Mouse (Mus musculus) cerebellum, adult 18-20 months (tissue): ENCODE results near the gene Cntrob.
A peak's percentile ranks its signal among the peaks of the same experiment; 100 is the strongest.
"Not testable (repeated sequence)": the region's sequence is repeated elsewhere in the genome, so short reads cannot be mapped to it uniquely, and the experiment has no call there.

ENCODE experiments used
- DNase-seq, 2 experiments: peaks; one replicate each; pipeline ENCODE4 v3.0.0; 2021

Cntrob gene

GRCm38 (mm10) chr11:69340161-69341131 is 16.9 kb upstream of the Cntrob start, which contains the start of gene Rnf227:
Gene Rnf227 (plus strand): TSS chr11:69340461.
- peak; percentile 66 to 89 for DNase-seq

DNA sequence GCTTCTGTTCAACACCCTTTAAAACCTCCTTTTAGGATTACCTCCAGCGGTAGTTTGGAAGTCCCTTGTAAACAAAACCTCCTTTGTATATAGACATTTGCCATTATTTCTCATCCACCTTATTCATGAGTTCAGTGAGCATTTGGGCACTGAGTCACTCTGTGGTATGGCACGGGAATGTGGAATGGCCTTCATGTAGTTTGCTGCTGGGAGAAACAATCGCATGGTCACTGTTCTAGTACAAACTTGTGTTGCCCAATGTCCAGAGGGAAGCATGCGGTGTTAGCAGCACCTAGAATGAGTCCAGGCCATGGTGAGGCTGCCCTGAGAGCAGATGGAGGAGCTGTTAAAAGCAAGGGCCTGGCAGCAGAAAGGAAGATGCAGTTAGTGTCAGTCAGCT is 11.2 kb upstream of the Cntrob start:
- no peak for DNase-seq

- no peak for DNase-seq
Observed at GRCm38 (mm10) chr11:69333922-69334321, 10.3 kb upstream of the Cntrob start.

- no peak for DNase-seq
Observed at GRCm38 (mm10) chr11:69332713-69333253, 9.2 kb upstream of the Cntrob start.

DNA sequence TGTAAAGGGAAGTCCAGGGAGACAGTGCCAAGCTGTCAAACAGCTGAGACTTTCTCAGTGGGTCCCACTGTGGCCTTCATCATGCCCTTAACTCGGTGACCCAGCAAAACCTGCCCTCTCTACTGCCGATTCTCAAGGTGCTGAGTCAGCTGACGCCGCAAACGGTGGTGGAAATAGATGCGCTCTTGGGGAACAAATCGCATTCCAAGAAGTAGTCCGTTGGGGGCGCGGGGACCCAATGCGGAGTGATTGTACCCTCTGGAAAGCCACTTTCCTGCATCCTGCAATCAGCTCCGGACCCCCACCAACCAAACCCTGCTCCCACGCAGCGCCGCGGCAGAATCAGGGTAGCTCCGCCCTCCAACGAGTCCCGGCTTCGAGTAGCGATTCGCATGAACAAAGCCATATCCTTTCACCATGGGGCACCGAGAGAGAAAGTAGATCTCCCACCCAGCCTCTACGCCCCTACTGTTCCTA is 8.4 kb upstream of the Cntrob start:
- DNase-seq = peak; percentile 80

- DNase-seq = no peak
Observed at GRCm38 (mm10) chr11:69331152-69331551, 7.6 kb upstream of the Cntrob start.

DNA sequence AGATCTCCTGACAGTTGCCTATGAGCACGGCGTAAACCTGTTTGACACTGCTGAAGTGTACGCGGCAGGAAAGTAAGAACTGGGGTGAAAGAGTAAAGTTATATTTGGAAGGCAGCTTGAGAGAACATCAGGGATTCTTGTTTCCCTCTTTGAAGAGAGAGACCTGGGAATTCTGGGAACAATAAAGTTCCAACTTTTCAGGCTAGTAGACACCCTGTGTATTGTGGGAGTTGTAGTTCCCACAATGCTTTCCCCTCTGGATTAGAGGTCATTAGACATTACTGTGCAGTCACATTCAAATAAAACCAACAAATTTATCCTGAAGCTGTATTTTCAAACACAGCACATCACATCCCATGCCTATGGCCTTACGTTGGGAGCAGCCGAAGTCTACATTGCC is 4.9 kb upstream of the Cntrob start:
- no peak for DNase-seq

DNA sequence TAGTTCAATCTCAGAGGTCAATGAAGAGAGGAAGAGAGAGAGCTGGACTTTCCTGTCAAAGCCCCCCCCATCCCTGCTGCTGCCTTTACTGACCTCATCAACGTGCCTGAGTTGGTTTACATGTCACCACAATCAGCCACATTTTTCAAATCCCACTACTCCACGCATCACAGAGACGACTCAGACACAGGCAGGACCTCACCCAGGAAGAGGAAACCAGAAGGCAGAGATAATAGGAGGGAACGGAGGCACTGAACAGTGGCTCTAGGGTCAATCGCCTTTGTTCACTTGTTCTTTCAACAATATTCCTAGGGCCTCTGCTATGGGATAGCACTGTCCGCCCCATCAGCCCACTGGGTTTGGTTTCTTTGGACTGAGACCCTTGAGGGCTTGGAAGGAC is 4.1 kb upstream of the Cntrob start:
- no peak for DNase-seq

- DNase-seq = peak in 1 of 2 experiments; percentile 33
Observed at GRCm38 (mm10) chr11:69327157-69327442, 3.5 kb upstream of the Cntrob start.

DNA sequence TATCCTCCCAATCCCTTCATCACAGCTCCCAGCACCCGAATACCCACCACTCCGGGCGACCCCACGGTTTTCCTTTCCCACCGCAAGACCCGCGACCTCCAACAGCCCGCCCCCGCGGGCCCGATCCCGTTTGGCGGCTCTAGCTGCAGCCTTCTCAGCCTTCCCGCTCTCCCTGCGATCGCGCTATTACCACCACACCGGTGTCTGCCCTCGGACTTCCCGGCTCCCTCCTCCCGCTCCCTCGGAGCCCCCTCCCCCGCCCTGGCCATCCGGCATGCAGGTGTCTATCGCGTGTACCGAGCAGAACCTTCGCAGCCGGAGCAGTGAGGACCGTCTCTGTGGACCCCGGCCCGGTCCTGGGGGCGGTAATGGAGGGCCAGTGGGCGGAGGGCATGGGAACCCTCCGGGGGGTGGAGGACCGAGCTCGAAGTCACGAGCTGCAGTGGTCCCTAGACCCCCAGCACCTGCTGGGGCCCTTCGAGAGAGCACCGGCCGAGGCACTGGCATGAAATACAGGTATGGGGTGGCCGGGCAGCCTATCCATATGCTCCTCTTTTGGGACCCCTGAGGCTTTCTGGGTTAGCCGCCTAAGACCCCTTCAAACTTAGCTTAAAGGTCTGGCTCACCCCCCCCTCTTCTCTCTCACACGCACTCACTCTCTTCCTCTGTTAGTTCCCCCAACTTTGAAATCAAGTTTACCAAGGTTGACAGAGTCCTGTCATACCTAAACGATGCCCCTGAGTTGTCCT is 3.0 kb upstream of the Cntrob start:
- DNase-seq = peak; percentile 37 to 55

GRCm38 (mm10) chr11:69325628-69326407 is 2.2 kb upstream of the Cntrob start, which contains the start of gene Kcnab3:
Gene Kcnab3 (plus strand): TSS chr11:69326258.
- peak; percentile 79 to 85 for DNase-seq

DNA sequence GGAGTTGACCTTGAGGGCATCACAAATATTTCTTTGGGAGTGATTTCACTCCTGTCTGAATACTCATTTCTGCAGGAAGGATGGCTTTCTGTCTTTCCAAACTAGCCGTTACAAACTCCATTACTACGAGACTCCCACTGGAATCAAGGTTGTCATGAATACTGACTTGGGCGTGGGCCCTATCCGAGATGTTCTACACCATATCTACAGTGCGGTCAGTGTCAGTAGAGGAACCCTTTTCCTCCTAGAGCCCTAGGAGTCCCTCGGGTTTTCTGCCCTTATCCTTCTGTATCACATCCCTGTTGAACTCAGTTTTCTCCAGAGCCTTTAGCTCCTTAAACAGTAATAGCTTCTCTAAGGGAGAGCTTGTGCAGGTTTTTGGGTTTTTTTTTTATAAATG is 1.2 kb upstream of the Cntrob start:
- no peak for DNase-seq

DNA sequence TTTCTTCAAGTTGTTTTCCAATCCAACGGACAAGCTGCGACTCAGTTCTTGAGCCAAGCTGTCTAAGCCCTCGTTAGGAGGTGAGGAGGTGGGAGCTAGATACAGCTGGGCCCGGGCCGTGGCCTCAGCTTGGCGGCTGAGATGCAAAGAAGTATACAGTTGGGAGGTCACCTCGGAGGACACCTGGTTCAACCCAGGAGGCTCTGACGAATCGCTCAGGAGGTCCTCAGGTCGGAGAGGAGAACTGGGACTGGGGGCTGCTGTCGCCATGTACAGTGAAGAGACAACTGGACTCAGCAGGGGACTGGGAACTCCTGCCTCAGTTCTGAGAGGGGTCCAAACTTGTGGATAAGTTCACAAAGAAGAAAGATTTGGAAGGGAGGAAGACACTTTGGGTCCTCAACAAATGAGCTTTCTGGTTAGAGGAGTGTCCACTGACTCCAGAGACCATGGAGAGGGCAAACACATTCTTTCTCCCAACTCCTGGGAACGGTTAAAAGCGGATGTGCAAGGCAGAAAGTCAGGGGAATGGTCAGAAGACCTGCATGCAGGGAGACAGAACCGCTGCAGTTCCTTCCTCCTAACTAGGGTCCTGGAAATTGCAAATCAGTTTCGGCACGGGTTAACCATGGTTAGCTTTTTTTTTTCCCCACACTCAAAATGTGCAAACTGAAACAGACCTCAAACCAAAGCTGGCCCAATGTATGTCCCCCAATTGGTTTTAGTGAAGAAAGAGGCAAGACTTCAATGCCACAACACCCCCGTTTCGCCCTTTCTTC is 693 bp downstream of the Cntrob start:
- DNase-seq = peak in 1 of 2 experiments; percentile 27

- peak in 1 of 2 experiments; percentile 39 for DNase-seq
Observed at GRCm38 (mm10) chr11:69322010-69322409, 1.6 kb downstream of the Cntrob start.

GRCm38 (mm10) chr11:69321580-69321979 is 2.0 kb downstream of the Cntrob start:
- no peak for DNase-seq

DNA sequence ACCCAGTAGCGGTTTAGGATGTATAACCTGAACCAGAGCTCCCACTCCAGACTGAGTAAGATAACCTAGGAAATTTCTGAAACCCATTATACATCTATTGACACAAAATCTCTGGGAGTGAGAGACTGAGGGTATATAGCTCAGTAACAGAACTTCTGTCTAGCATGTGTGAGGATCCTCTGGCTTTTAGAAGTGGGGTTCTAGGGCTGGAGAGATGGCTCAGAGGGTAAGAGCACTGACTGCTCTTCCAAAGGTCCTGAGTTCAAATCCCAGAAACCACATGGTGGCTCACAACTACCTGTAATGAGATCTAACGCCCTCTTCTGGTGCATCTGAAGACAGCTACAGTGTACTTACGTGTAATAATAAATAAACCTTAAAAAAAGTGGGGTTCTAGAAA is 5.6 kb downstream of the Cntrob start:
- DNase-seq = not testable (repeated sequence)

DNA sequence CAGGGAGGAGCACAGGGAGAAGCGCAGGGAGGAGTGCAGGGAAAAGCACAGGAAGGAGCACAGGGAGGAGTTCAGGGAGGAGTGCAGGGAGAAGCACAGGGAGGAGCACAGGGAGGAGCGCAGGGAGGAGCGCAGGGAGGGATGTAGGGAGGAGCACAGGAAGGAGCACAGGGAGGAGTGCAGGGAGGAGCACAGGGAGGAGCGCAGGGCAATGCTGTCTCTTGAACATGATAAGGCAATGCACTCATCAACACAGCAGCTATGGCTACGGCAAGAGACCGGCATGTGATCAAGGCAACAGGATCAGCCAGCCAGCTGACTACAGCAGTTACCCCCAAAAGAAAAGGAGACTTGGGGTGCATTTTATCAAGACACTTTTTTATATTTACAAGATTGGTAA is 7.2 kb downstream of the Cntrob start:
- no peak for DNase-seq

DNA sequence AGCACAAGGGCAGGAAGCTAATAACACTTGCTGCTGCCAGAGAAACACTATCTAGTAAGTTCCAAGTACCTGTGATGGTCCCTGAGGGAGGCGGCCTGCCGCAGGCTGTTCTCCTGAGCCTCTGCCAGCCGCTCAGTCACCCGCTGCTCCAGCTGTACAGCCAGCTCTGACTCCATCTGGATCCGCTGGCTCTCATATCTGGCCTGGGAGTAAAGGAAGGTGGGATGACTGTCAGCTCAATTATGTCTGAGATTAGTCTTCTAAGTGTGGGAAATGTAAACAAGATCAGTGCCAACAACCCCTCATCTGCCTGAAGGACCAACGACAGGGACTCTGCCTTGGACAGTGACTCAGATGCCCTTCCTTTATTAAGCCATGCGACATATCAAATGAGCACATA is 12.3 kb downstream of the Cntrob start:
- no peak for DNase-seq

DNA sequence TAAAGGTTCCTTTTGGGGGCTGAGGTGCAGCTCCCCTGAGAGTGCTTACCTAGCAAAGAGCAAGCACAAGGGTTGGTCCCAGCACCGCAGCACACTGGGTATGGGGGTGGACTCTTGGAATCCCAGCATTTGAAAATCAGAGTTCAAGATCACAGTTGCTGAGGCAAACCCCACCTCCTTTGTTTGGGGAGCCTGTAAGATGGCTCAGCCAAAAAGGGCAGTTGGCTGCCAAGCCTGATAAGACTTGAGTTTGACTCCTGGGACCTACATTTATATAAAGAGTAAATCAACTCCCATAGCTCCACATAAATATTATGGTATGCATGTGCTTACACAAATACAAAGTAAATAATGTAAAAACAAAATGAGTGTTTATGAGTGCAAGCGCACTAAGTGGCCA is 17.5 kb downstream of the Cntrob start:
- no peak for DNase-seq

- DNase-seq = no peak
Observed at GRCm38 (mm10) chr11:69305291-69305690, 18.3 kb downstream of the Cntrob start.

GRCm38 (mm10) chr11:69302817-69303216 is 20.8 kb downstream of the Cntrob start:
- no peak for DNase-seq

DNA sequence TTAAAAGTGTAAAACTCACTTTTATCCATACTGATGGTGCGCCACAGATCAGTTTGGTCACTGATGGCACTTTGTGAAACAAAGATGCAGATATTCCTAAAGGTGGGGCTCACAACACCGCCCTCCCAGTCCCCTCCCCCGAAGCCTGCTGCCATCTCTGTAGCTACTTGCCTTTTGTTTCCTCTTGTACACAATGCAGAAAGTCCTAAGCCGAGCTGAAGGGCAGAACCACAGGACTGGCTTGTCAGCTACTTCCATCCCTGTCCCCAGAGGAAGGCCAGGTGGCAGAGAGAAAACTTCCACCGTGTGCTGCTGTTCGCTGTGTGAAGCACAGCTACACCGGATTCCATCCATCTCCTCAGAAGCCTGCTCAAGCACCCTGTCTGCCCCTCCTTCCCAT is 25.3 kb downstream of the Cntrob start:
- DNase-seq = no peak
